Mouse (Mus musculus): ENCODE results near the gene Cdh13. TPM values are rescaled to one million over a fixed set of nuclear protein-coding genes. Genes with fewer than 3 reads are reported as not detected.

Cdh13 gene
- total RNA-seq (2021) (100 to 1,000 TPM; 162 to 163 TPM), polyA plus RNA-seq (2012; rRNA removed) (172 and 217 TPM in 2 replicates)
- long read RNA-seq, partial matches to known transcripts: 139 of 177 reads
- long read RNA-seq, other reads (novel, unspliced or antisense): 38 of 177 reads

DNA sequence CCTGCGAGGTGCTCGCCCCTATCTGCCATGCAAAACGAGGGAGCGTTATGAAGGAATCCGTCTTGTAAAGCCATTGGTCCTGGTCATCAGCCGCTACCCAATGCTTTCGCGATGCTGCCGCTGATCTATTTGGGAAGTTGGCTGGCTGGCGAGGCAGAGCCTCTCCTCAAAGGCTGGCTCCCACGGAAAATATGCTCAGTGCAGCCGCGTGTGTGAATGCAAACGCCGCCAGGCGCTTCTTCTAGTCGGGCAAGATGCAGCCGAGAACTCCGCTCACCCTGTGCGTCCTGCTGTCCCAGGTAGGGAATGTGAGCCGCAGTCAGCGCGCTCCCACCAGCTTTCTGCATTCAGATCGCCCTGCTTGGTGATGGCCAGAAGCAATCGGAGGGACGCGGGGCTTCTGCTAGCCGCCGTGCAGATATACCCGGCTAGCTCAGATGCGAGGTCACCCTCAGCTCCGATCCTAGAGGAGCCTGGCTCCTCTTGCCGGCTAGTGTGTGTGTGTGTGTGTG is at the start of gene Cdh13:
Gene Cdh13 (plus strand): TSS at position 134 of the 512 bp plus-strand sequence.
- H3K9ac ChIP-seq (ENCODE audit: low read depth, low read length): peak within 1 kb of the TSS; percentile 91
- TF ChIP-seq CTCF (IDR thresholded peaks at IDR 0.05): no peak
- 0 out of 2 replicates have a peak, but pooled peaks have one; percentile 21 for TF ChIP-seq EP300 (IDR thresholded peaks at IDR 0.05; ENCODE audit: insufficient read depth, low read depth, low read length)
- TF ChIP-seq POLR2A (IDR thresholded peaks at IDR 0.05; ENCODE audit: insufficient read depth, low read depth, low read length): peak; percentile 79
- WGBS: 1% methylated on average over 33 of the region's 33 CpGs
- intact Hi-C loops (cut with DNase I): loop anchor here (5.0 kb wide), 1 partner anchor 779 kb away; no protein-coding TSS in a partner anchor
- no peaks in the 10 kb centered on the region for H3K36me3 ChIP-seq (ENCODE audit: control insufficient read depth, insufficient read depth, low read length)
- peaks cover 8% of the 10 kb centered on the region for H3K4me1 ChIP-seq (ENCODE audit: control insufficient read depth, insufficient read depth, low read length)
- peak; percentile 69 to 74 for DNase-seq
- H3K79me2 ChIP-seq (replicated peaks; ENCODE audit: control insufficient read depth, insufficient read depth, low read length): no peaks in the 10 kb centered on the region
- no peaks in the 10 kb centered on the region for H3K27me3 ChIP-seq (ENCODE audit: control insufficient read depth, insufficient read depth, low read length)
- H3K27ac ChIP-seq: peak within 1 kb of the TSS; percentile 92
- peak within 1 kb of the TSS; percentile 74 for H3K4me3 ChIP-seq

DNA sequence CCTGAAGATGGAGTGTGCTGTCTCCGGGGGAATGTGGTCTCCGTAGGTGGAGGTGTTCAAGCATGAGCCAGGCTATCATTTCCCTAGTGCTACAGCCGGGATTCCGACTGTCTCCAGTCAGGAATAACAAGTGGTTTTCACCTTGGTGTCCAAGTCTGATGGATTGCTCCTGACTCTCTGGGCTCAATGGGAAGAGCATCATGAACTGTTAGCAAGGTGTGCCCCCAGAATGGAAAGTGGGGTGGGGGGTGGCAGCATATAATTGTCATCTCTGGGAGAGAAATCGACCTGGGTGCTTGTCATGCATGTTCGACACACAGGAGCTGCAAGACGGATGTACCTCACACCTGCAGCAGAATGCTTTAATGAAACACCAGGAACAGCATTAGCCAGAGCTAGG is 47.9 kb upstream of the Cdh13 start:
- intact Hi-C loops (cut with DNase I): loop anchor here (5.0 to 10.0 kb wide), 2 partner anchors 301 to 338 kb away; no protein-coding TSS in a partner anchor

GRCm38 (mm10) chr8:118237150-118237620 is 46.3 kb upstream of the Cdh13 start:
- intact Hi-C loops (cut with DNase I): loop anchor here (5.0 to 10.0 kb wide), 2 partner anchors 302 to 340 kb away; no protein-coding TSS in a partner anchor
- Histone ChIP-seq H3K79me2 (replicated peaks; ENCODE audit: control insufficient read depth, insufficient read depth, low read length) (no peaks in the 10 kb centered on the region), H3K27ac (peak overlapping the region; percentile 4), H3K36me3 (ENCODE audit: control insufficient read depth, insufficient read depth, low read length) (no peaks in the 10 kb centered on the region), H3K9ac (ENCODE audit: low read depth, low read length) (no peak overlapping the region), H3K4me1 (ENCODE audit: control insufficient read depth, insufficient read depth, low read length) (peaks cover 2% of the 10 kb centered on the region; the same call in 1 of the 2 replicates), H3K4me3 (no peak overlapping the region), H3K27me3 (ENCODE audit: control insufficient read depth, insufficient read depth, low read length) (no peaks in the 10 kb centered on the region)
- TF ChIP-seq POLR2A (IDR thresholded peaks at IDR 0.05; ENCODE audit: insufficient read depth, low read depth, low read length) (no peak), CTCF (IDR thresholded peaks at IDR 0.05) (peak; percentile 71)
- DNase-seq: peak; percentile 30 to 41
- WGBS: 29% methylated on average over 11 of the region's 11 CpGs

More for the DNA sequence above, 47.9 kb upstream of the Cdh13 start:
- WGBS: 92% methylated on average over 7 of the region's 7 CpGs
- no peak for DNase-seq
- Histone ChIP-seq H3K4me3 (no peak overlapping the region), H3K27ac (no peak overlapping the region), H3K27me3 (ENCODE audit: control insufficient read depth, insufficient read depth, low read length) (no peaks in the 10 kb centered on the region), H3K4me1 (ENCODE audit: control insufficient read depth, insufficient read depth, low read length) (peaks cover 2% of the 10 kb centered on the region; the same call in 1 of the 2 replicates), H3K79me2 (replicated peaks; ENCODE audit: control insufficient read depth, insufficient read depth, low read length) (no peaks in the 10 kb centered on the region), H3K9ac (ENCODE audit: low read depth, low read length) (no peak overlapping the region), H3K36me3 (ENCODE audit: control insufficient read depth, insufficient read depth, low read length) (no peaks in the 10 kb centered on the region)
- TF ChIP-seq EP300 (IDR thresholded peaks at IDR 0.05; ENCODE audit: insufficient read depth, low read depth, low read length) (no peak), POLR2A (IDR thresholded peaks at IDR 0.05; ENCODE audit: insufficient read depth, low read depth, low read length) (no peak), CTCF (IDR thresholded peaks at IDR 0.05) (no peak)

DNA sequence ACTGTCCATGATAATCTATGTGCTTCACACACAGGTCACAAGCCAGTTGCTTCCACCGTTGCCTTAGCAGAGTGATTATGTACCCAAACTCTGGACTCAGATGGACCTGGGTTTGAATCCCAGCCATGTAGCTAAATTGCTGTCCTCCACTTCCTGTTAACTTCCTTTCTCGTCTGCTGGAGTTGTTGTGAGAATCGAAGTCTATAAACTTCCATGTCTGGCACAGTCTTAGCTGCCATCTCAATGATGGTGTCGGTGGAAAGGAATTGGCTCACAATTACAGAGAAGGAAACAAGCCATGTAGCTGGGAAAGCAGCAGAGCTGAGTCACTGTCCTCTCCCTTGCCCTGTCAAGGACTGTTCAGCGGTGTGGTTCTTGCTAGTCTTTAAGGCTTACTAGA is 45.4 kb upstream of the Cdh13 start:
- DNase-seq: no peak
- 66% methylated on average over 5 of the region's 5 CpGs for WGBS
- no peaks in the 10 kb centered on the region for H3K79me2 ChIP-seq (replicated peaks; ENCODE audit: control insufficient read depth, insufficient read depth, low read length)
- no peak overlapping the region for H3K4me3 ChIP-seq
- no peak overlapping the region for H3K27ac ChIP-seq
- intact Hi-C loops (cut with DNase I): loop anchor here (5.0 to 10.0 kb wide), 2 partner anchors 303 to 341 kb away; no protein-coding TSS in a partner anchor
- H3K9ac ChIP-seq (ENCODE audit: low read depth, low read length): no peak overlapping the region
- H3K4me1 ChIP-seq (ENCODE audit: control insufficient read depth, insufficient read depth, low read length): peaks cover 2% of the 10 kb centered on the region; the same call in 1 of the 2 replicates
- no peaks in the 10 kb centered on the region for H3K27me3 ChIP-seq (ENCODE audit: control insufficient read depth, insufficient read depth, low read length)
- no peaks in the 10 kb centered on the region for H3K36me3 ChIP-seq (ENCODE audit: control insufficient read depth, insufficient read depth, low read length)
- TF ChIP-seq EP300 (IDR thresholded peaks at IDR 0.05; ENCODE audit: insufficient read depth, low read depth, low read length) (no peak), POLR2A (IDR thresholded peaks at IDR 0.05; ENCODE audit: insufficient read depth, low read depth, low read length) (no peak), CTCF (IDR thresholded peaks at IDR 0.05) (no peak)

GRCm38 (mm10) chr8:118239186-118239585 is 44.3 kb upstream of the Cdh13 start:
- TF ChIP-seq EP300 (IDR thresholded peaks at IDR 0.05; ENCODE audit: insufficient read depth, low read depth, low read length) (no peak), CTCF (IDR thresholded peaks at IDR 0.05) (no peak), POLR2A (IDR thresholded peaks at IDR 0.05; ENCODE audit: insufficient read depth, low read depth, low read length) (no peak)
- no peak for DNase-seq
- H3K27me3 ChIP-seq (ENCODE audit: control insufficient read depth, insufficient read depth, low read length): no peaks in the 10 kb centered on the region
- H3K4me1 ChIP-seq (ENCODE audit: control insufficient read depth, insufficient read depth, low read length): peaks cover 2% of the 10 kb centered on the region; the same call in 1 of the 2 replicates
- no peak overlapping the region for H3K9ac ChIP-seq (ENCODE audit: low read depth, low read length)
- H3K27ac ChIP-seq: no peak overlapping the region
- intact Hi-C loops (cut with DNase I): loop anchor here (5.0 to 10.0 kb wide), 2 partner anchors 304 to 342 kb away; no protein-coding TSS in a partner anchor
- no peaks in the 10 kb centered on the region for H3K36me3 ChIP-seq (ENCODE audit: control insufficient read depth, insufficient read depth, low read length)
- H3K4me3 ChIP-seq: no peak overlapping the region
- H3K79me2 ChIP-seq (replicated peaks; ENCODE audit: control insufficient read depth, insufficient read depth, low read length): no peaks in the 10 kb centered on the region
- WGBS: 30% methylated on average over 1 of the region's 1 CpGs

- intact Hi-C loops (cut with DNase I): no loop called here
- TF ChIP-seq POLR2A (IDR thresholded peaks at IDR 0.05; ENCODE audit: insufficient read depth, low read depth, low read length) (no peak), CTCF (IDR thresholded peaks at IDR 0.05) (no peak)
- Histone ChIP-seq H3K27ac (no peak overlapping the region), H3K36me3 (ENCODE audit: control insufficient read depth, insufficient read depth, low read length) (no peaks in the 10 kb centered on the region), H3K27me3 (ENCODE audit: control insufficient read depth, insufficient read depth, low read length) (no peaks in the 10 kb centered on the region), H3K79me2 (replicated peaks; ENCODE audit: control insufficient read depth, insufficient read depth, low read length) (no peaks in the 10 kb centered on the region), H3K9ac (ENCODE audit: low read depth, low read length) (no peak overlapping the region), H3K4me3 (no peak overlapping the region), H3K4me1 (ENCODE audit: control insufficient read depth, insufficient read depth, low read length) (no peaks in the 10 kb centered on the region)
- DNase-seq: no peak
- 87% methylated on average over 5 of the region's 5 CpGs for WGBS
These were observed 34.2 kb upstream of the Cdh13 start for GRCm38 (mm10) chr8:118249319-118249718.

Measured in heart, adult 2 months (tissue).